Mouse (Mus musculus) embryonic facial prominence, embryonic 13.5 days (tissue): ENCODE measurements around the gene P2ry2. TPM values are rescaled to one million over a fixed set of nuclear protein-coding genes. Genes with fewer than 3 reads are reported as not detected.

Source experiments
- ATAC-seq: fragments of 200-750 bp; cut with Nextera tagmentation; 2 replicates; pipeline ENCODE4 v1.8.0; 2017; ENCODE audit warnings: low read depth; ENCODE audit not compliant: insufficient number of reproducible peaks, insufficient read depth, low FRiP score, low TSS enrichment
- H3K27ac ChIP-seq: fragments of 300-500 bp; sonication (generic); 2 replicates; pipeline ENCODE4 v1.5.1; 2015; ENCODE audit warnings: moderate library complexity, mild to moderate bottlenecking, inconsistent platforms
- H3K27me3 ChIP-seq: fragments of 300-500 bp; sonication (generic); 2 replicates; pipeline ENCODE4 v1.6.1; 2015; ENCODE audit warnings: mild to moderate bottlenecking, inconsistent platforms
- H3K36me3 ChIP-seq: fragments of 300-500 bp; sonication (generic); 2 replicates; pipeline ENCODE4 v1.6.1; 2015; ENCODE audit warnings: mild to moderate bottlenecking, inconsistent platforms
- H3K4me1 ChIP-seq: fragments of 300-500 bp; sonication (generic); 2 replicates; pipeline ENCODE4 v1.6.1; 2015; ENCODE audit warnings: inconsistent platforms
- H3K4me2 ChIP-seq: fragments of 300-500 bp; sonication (generic); 2 replicates; pipeline ENCODE4 v1.6.1; 2015; ENCODE audit warnings: moderate library complexity, mild to moderate bottlenecking, inconsistent platforms
- H3K4me3 ChIP-seq: fragments of 300-500 bp; sonication (generic); 2 replicates; pipeline ENCODE4 v1.5.1; 2015; ENCODE audit warnings: mild to moderate bottlenecking, inconsistent platforms
- H3K9ac ChIP-seq: fragments of 300-500 bp; sonication (generic); 2 replicates; pipeline ENCODE4 v1.6.1; 2015; ENCODE audit warnings: mild to moderate bottlenecking, inconsistent platforms
- H3K9me3 ChIP-seq: fragments of 300-500 bp; sonication (generic); 2 replicates; pipeline ENCODE4 v1.6.1; 2016; ENCODE audit warnings: inconsistent platforms
- WGBS: fragments of 180-500 bp; shearing (Covaris S2); methylation state at CpG from one replicate; pipeline ENCODE4 v1.1.7; 2015; ENCODE audit warnings: mixed read lengths; 5-methylcytosine and 5-hydroxymethylcytosine counted together
- polyA plus RNA-seq: library from polyadenylated mRNA; unstranded; fragments of >200 nt; fragmentation: Nextera tagmentation; extraction: Ambion mirVana; gene quantifications from 2 replicates; pipeline ENCODE4 v1.2.1, GENCODE M21; 2015

The P2ry2 gene
- polyA plus RNA-seq = 1.6 and 2.2 TPM in 2 replicates

- Histone ChIP-seq H3K27ac (no peak within 1 kb of the TSS), H3K36me3 (no peaks in the 10 kb centered on the region), H3K4me2 (peak within 1 kb of the TSS; percentile 98), H3K4me1 (peaks cover 33% of the 10 kb centered on the region), H3K4me3 (peak within 1 kb of the TSS; percentile 56), H3K9ac (peak within 1 kb of the TSS; percentile 63), H3K27me3 (peaks cover 48% of the 10 kb centered on the region), H3K9me3 (no peaks in the 10 kb centered on the region)
- ATAC-seq = no peak
- WGBS = 60% methylated on average over 4 of the region's 4 CpGs
Measured at GRCm38 (mm10) chr7:101012541-101012940, at the start of gene P2ry2. P2ry2 (minus strand) TSS chr7:101012866.

- no peak overlapping the region for H3K27ac ChIP-seq
- H3K4me3 ChIP-seq = no peak overlapping the region
- H3K4me2 ChIP-seq = no peak overlapping the region
- WGBS = 60% methylated on average over 6 of the region's 6 CpGs
- H3K27me3 ChIP-seq = no peaks in the 10 kb centered on the region
- no peaks in the 10 kb centered on the region for H3K9me3 ChIP-seq
- no peak overlapping the region for H3K9ac ChIP-seq
- no peak for ATAC-seq
- H3K36me3 ChIP-seq = no peaks in the 10 kb centered on the region
- peaks cover 13% of the 10 kb centered on the region for H3K4me1 ChIP-seq
Measured at GRCm38 (mm10) chr7:101062246-101062645, 49.6 kb upstream of the P2ry2 start.

GRCm38 (mm10) chr7:101061381-101061780 lies 48.7 kb upstream of the P2ry2 start:
- Histone ChIP-seq H3K4me3 (no peak overlapping the region), H3K4me2 (peak overlapping the region; percentile 48), H3K27me3 (no peaks in the 10 kb centered on the region), H3K9ac (0 out of 2 replicates have a peak overlapping the region, but pooled peaks have one; percentile 21), H3K27ac (no peak overlapping the region), H3K4me1 (peaks cover 13% of the 10 kb centered on the region), H3K9me3 (no peaks in the 10 kb centered on the region), H3K36me3 (no peaks in the 10 kb centered on the region)
- 8% methylated on average over 17 of the region's 17 CpGs for WGBS
- no peak for ATAC-seq

GRCm38 (mm10) chr7:101060476-101060875 lies 47.8 kb upstream of the P2ry2 start:
- Histone ChIP-seq H3K27ac (no peak overlapping the region), H3K27me3 (no peaks in the 10 kb centered on the region), H3K9ac (no peak overlapping the region), H3K4me2 (no peak overlapping the region), H3K4me1 (peaks cover 13% of the 10 kb centered on the region), H3K36me3 (no peaks in the 10 kb centered on the region), H3K4me3 (no peak overlapping the region), H3K9me3 (no peaks in the 10 kb centered on the region)
- ATAC-seq = no peak
- 64% methylated on average over 5 of the region's 5 CpGs for WGBS

GRCm38 (mm10) chr7:101059188-101059587 lies 46.5 kb upstream of the P2ry2 start:
- Histone ChIP-seq H3K36me3 (no peaks in the 10 kb centered on the region), H3K9ac (no peak overlapping the region), H3K4me3 (no peak overlapping the region), H3K27ac (no peak overlapping the region), H3K4me2 (no peak overlapping the region), H3K9me3 (no peaks in the 10 kb centered on the region), H3K4me1 (peaks cover 13% of the 10 kb centered on the region), H3K27me3 (no peaks in the 10 kb centered on the region)
- no peak for ATAC-seq
- WGBS = 81% methylated on average over 5 of the region's 5 CpGs

- WGBS = 37% methylated on average over 4 of the region's 4 CpGs
- H3K9ac ChIP-seq = no peak overlapping the region
- no peaks in the 10 kb centered on the region for H3K27me3 ChIP-seq
- no peak overlapping the region for H3K27ac ChIP-seq
- no peak overlapping the region for H3K4me3 ChIP-seq
- peaks cover 17% of the 10 kb centered on the region for H3K4me1 ChIP-seq
- no peak overlapping the region for H3K4me2 ChIP-seq
- H3K36me3 ChIP-seq = no peaks in the 10 kb centered on the region
- no peak for ATAC-seq
- H3K9me3 ChIP-seq = no peaks in the 10 kb centered on the region
Measured at GRCm38 (mm10) chr7:101057309-101057708, 44.6 kb upstream of the P2ry2 start.

- 38% methylated on average over 2 of the region's 2 CpGs for whole genome bisulfite sequencing
- no peaks in the 10 kb centered on the region for H3K27me3 ChIP-seq
- H3K4me3 ChIP-seq = no peak overlapping the region
- no peak overlapping the region for H3K4me2 ChIP-seq
- ATAC-seq = no peak
- H3K9ac ChIP-seq = no peak overlapping the region
- no peaks in the 10 kb centered on the region for H3K9me3 ChIP-seq
- H3K27ac ChIP-seq = peak overlapping the region; percentile 28; the same call in 1 of the 2 replicates
- H3K36me3 ChIP-seq = no peaks in the 10 kb centered on the region
- H3K4me1 ChIP-seq = peaks cover 21% of the 10 kb centered on the region
Measured at GRCm38 (mm10) chr7:101053136-101053535, 40.5 kb upstream of the P2ry2 start.

- Histone ChIP-seq H3K27me3 (no peaks in the 10 kb centered on the region), H3K9ac (no peak overlapping the region), H3K4me3 (no peak overlapping the region), H3K36me3 (no peaks in the 10 kb centered on the region), H3K27ac (no peak overlapping the region), H3K9me3 (no peaks in the 10 kb centered on the region), H3K4me2 (no peak overlapping the region), H3K4me1 (peaks cover 17% of the 10 kb centered on the region)
- 18% methylated on average over 11 of the region's 11 CpGs for WGBS
- ATAC-seq = no peak
Measured at GRCm38 (mm10) chr7:101051551-101052221, 39.0 kb upstream of the P2ry2 start.

- WGBS = 74% methylated on average over 13 of the region's 13 CpGs
- Histone ChIP-seq H3K4me2 (no peak overlapping the region), H3K27me3 (no peaks in the 10 kb centered on the region), H3K36me3 (no peaks in the 10 kb centered on the region), H3K9me3 (no peaks in the 10 kb centered on the region), H3K9ac (no peak overlapping the region), H3K27ac (no peak overlapping the region), H3K4me1 (peaks cover 17% of the 10 kb centered on the region), H3K4me3 (no peak overlapping the region)
- ATAC-seq = no peak
Measured at GRCm38 (mm10) chr7:101050724-101051550, 38.3 kb upstream of the P2ry2 start.

- H3K27ac ChIP-seq = no peak overlapping the region
- H3K4me1 ChIP-seq = peaks cover 17% of the 10 kb centered on the region
- no peaks in the 10 kb centered on the region for H3K36me3 ChIP-seq
- H3K4me3 ChIP-seq = no peak overlapping the region
- H3K4me2 ChIP-seq = no peak overlapping the region
- H3K9me3 ChIP-seq = no peaks in the 10 kb centered on the region
- ATAC-seq = no peak
- 83% methylated on average over 7 of the region's 7 CpGs for WGBS
- no peaks in the 10 kb centered on the region for H3K27me3 ChIP-seq
- H3K9ac ChIP-seq = no peak overlapping the region
Measured at GRCm38 (mm10) chr7:101049326-101050087, 36.8 kb upstream of the P2ry2 start.

GRCm38 (mm10) chr7:101048247-101048646 lies 35.6 kb upstream of the P2ry2 start:
- Histone ChIP-seq H3K36me3 (no peaks in the 10 kb centered on the region), H3K27ac (no peak overlapping the region), H3K9me3 (no peaks in the 10 kb centered on the region), H3K4me2 (no peak overlapping the region), H3K4me1 (peaks cover 17% of the 10 kb centered on the region), H3K4me3 (no peak overlapping the region), H3K27me3 (no peaks in the 10 kb centered on the region), H3K9ac (no peak overlapping the region)
- 65% methylated on average over 5 of the region's 5 CpGs for WGBS
- no peak for ATAC-seq
